Comparison of ENCODE assay signal across 18 mouse cellular contexts in genomic region chr10:53688533-53688932, GRCm38 (mm10). TPM values are rescaled to one million over a fixed set of nuclear protein-coding genes. Genes with fewer than 3 reads are reported as not detected.
DNase-seq lines count a peak whose midpoint lies in the region; ATAC-seq and TF ChIP-seq lines count a peak whose summit lies in the region.
"Had no signal": no experiment of that assay in that cellular context is flagged by ENCODE, and none has a peak within 500 bp of the region (broad histone marks: within the 10 kb centered on the region; RNA-seq: fewer than 3 reads in every experiment).

No protein-coding gene starts in this region.

- H3K4me1 ChIP-seq in hindbrain, embryonic 11.5 days (replicated peaks; ENCODE audit: control insufficient read depth, insufficient read depth, low read length) = no peaks in the 10 kb centered on the region
- no peaks in the 10 kb centered on the region for H3K4me1 ChIP-seq in hindbrain, embryonic 16.5 days (ENCODE audit: control insufficient read depth, insufficient read depth, low read depth, low read length)
- H3K4me1 ChIP-seq in kidney, embryonic 15.5 days = peaks cover 6% of the 10 kb centered on the region
- H3K4me1 ChIP-seq in neural tube, embryonic 13.5 days (replicated peaks) = peaks cover 20% of the 10 kb centered on the region
- H3K4me1 ChIP-seq in olfactory bulb, adult 2 months (ENCODE audit: control insufficient read depth, insufficient read depth, low read length) = peaks cover 8% of the 10 kb centered on the region
- H3K4me1 ChIP-seq in forebrain, embryonic 12.5 days = no peaks in the 10 kb centered on the region
- H3K4me1 ChIP-seq: forebrain, embryonic 15.5 days had no signal

- ATAC-seq in hindbrain, embryonic 11.5 days (ENCODE audit: low FRiP score) = peak; percentile 65; the same call in 1 of the 2 replicates
- ATAC-seq in hindbrain, embryonic 16.5 days = no peak
- ATAC-seq in kidney, embryonic 15.5 days (replicated peaks; ENCODE audit: low FRiP score) = peak; percentile 79
- 0 out of 2 replicates have a peak, but pooled peaks have one; percentile 71 for ATAC-seq in neural tube, embryonic 13.5 days (ENCODE audit: low read depth)
- no peak for ATAC-seq in forebrain, embryonic 12.5 days (ENCODE audit: low FRiP score)
- ATAC-seq: forebrain, embryonic 15.5 days had no signal

- no peaks in the 10 kb centered on the region for H3K36me3 ChIP-seq in hindbrain, embryonic 11.5 days (ENCODE audit: control insufficient read depth, insufficient read depth, low read length)
- no peaks in the 10 kb centered on the region for H3K36me3 ChIP-seq in hindbrain, embryonic 16.5 days (ENCODE audit: control insufficient read depth, insufficient read depth, low read length)
- no peaks in the 10 kb centered on the region for H3K36me3 ChIP-seq in kidney, embryonic 15.5 days
- H3K36me3 ChIP-seq in neural tube, embryonic 13.5 days = 0 out of 2 replicates have a peak, but pooled peaks cover 6% of the 10 kb centered on the region
- no peaks in the 10 kb centered on the region for H3K36me3 ChIP-seq in forebrain, embryonic 12.5 days (replicated peaks)
- H3K36me3 ChIP-seq: forebrain, embryonic 15.5 days; heart, embryonic 10.5 days; heart, embryonic 15.5 days had no signal

- H3K9me3 ChIP-seq in hindbrain, embryonic 11.5 days (ENCODE audit: control insufficient read depth, low read length) = no peaks in the 10 kb centered on the region
- no peaks in the 10 kb centered on the region for H3K9me3 ChIP-seq in hindbrain, embryonic 16.5 days (ENCODE audit: control insufficient read depth, low read length)
- no peaks in the 10 kb centered on the region; the same call in 1 of the 2 replicates for H3K9me3 ChIP-seq in kidney, embryonic 15.5 days (replicated peaks)
- H3K9me3 ChIP-seq in neural tube, embryonic 13.5 days = peaks cover 5% of the 10 kb centered on the region; the same call in 1 of the 2 replicates
- H3K9me3 ChIP-seq in forebrain, embryonic 12.5 days = no peaks in the 10 kb centered on the region
- H3K9me3 ChIP-seq: forebrain, embryonic 15.5 days; heart, embryonic 10.5 days; heart, embryonic 15.5 days had no signal

- H3K27ac ChIP-seq in hindbrain, embryonic 11.5 days (ENCODE audit: low read depth, low read length) = no peak overlapping the region
- H3K27ac ChIP-seq in hindbrain, embryonic 16.5 days (ENCODE audit: low read depth, low read length) = no peak overlapping the region
- H3K27ac ChIP-seq in kidney, embryonic 15.5 days = no peak overlapping the region
- no peak overlapping the region for H3K27ac ChIP-seq in neural tube, embryonic 13.5 days (replicated peaks)
- H3K27ac ChIP-seq in olfactory bulb, adult 2 months (ENCODE audit: insufficient read depth, low read depth, low read length) = peak overlapping the region; percentile 92
- no peak overlapping the region for H3K27ac ChIP-seq in forebrain, embryonic 12.5 days
- H3K27ac ChIP-seq: forebrain, embryonic 15.5 days; heart, embryonic 10.5 days; heart, embryonic 15.5 days had no signal

- TF ChIP-seq POLR2A in olfactory bulb, adult 2 months (IDR thresholded peaks at IDR 0.05; ENCODE audit: insufficient read depth, low read depth, low read length) = no peak

- 81% methylated on average over 1 of the region's 1 CpGs for WGBS in hindbrain, embryonic 11.5 days
- WGBS in hindbrain, embryonic 16.5 days = 32% methylated on average over 1 of the region's 1 CpGs
- 23% methylated on average over 1 of the region's 1 CpGs for WGBS in kidney, embryonic 15.5 days
- 51% methylated on average over 1 of the region's 1 CpGs for WGBS in neural tube, embryonic 13.5 days
- WGBS in olfactory bulb, adult 2 months = 33% methylated on average over 1 of the region's 1 CpGs
- WGBS in forebrain, embryonic 12.5 days = 52% methylated on average over 1 of the region's 1 CpGs

- no peaks in the 10 kb centered on the region for H3K27me3 ChIP-seq in hindbrain, embryonic 11.5 days (ENCODE audit: control insufficient read depth, insufficient read depth, low read length)
- no peaks in the 10 kb centered on the region for H3K27me3 ChIP-seq in hindbrain, embryonic 16.5 days (replicated peaks; ENCODE audit: control insufficient read depth, insufficient read depth, low read length)
- H3K27me3 ChIP-seq in kidney, embryonic 15.5 days = no peaks in the 10 kb centered on the region
- H3K27me3 ChIP-seq in neural tube, embryonic 13.5 days = no peaks in the 10 kb centered on the region
- no peaks in the 10 kb centered on the region for H3K27me3 ChIP-seq in forebrain, embryonic 12.5 days
- H3K27me3 ChIP-seq: forebrain, embryonic 15.5 days; heart, embryonic 15.5 days had no signal

- H3K4me2 ChIP-seq in hindbrain, embryonic 11.5 days (replicated peaks; ENCODE audit: low read depth, low read length) = no peak overlapping the region
- H3K4me2 ChIP-seq in hindbrain, embryonic 16.5 days (ENCODE audit: low read length) = no peak overlapping the region
- H3K4me2 ChIP-seq in kidney, embryonic 15.5 days = no peak overlapping the region
- H3K4me2 ChIP-seq in neural tube, embryonic 13.5 days = no peak overlapping the region
- H3K4me2 ChIP-seq in forebrain, embryonic 12.5 days = no peak overlapping the region
- H3K4me2 ChIP-seq: forebrain, embryonic 15.5 days; heart, embryonic 15.5 days had no signal

- TF ChIP-seq CTCF in olfactory bulb, adult 2 months (IDR thresholded peaks at IDR 0.05; ENCODE audit: insufficient read depth, low read depth, low read length) = no peak

- H3K4me3 ChIP-seq in hindbrain, embryonic 11.5 days (ENCODE audit: low read depth, low read length) = no peak overlapping the region
- H3K4me3 ChIP-seq in hindbrain, embryonic 16.5 days (ENCODE audit: low read length) = no peak overlapping the region
- no peak overlapping the region for H3K4me3 ChIP-seq in kidney, embryonic 15.5 days (replicated peaks)
- H3K4me3 ChIP-seq in neural tube, embryonic 13.5 days = no peak overlapping the region
- no peak overlapping the region for H3K4me3 ChIP-seq in olfactory bulb, adult 2 months (ENCODE audit: insufficient read depth, low read depth, low read length)
- no peak overlapping the region for H3K4me3 ChIP-seq in forebrain, embryonic 12.5 days (replicated peaks)
- H3K4me3 ChIP-seq: forebrain, embryonic 15.5 days; heart, embryonic 10.5 days; heart, embryonic 15.5 days had no signal

- DNase-seq in hindbrain, embryonic 11.5 days (ENCODE audit: low spot score) = no peak
- no peak for DNase-seq in kidney, postnatal 10 days
- no peak for DNase-seq in embryo, embryonic 11 days
- DNase-seq: adrenal gland, postnatal 10 days; cerebellum, adult 11 months; cerebellum, adult 8-10 months; cerebellum, postnatal 14 days; gastrocnemius, postnatal 10 days; heart, adult 18-20 months; heart, postnatal 14 days had no signal

- H3K9ac ChIP-seq in hindbrain, embryonic 11.5 days (ENCODE audit: low read depth, low read length) = no peak overlapping the region
- H3K9ac ChIP-seq in hindbrain, embryonic 16.5 days (ENCODE audit: low read depth, low read length) = no peak overlapping the region
- no peak overlapping the region for H3K9ac ChIP-seq in kidney, embryonic 15.5 days
- no peak overlapping the region for H3K9ac ChIP-seq in neural tube, embryonic 13.5 days
- H3K9ac ChIP-seq in forebrain, embryonic 12.5 days = no peak overlapping the region
- H3K9ac ChIP-seq: forebrain, embryonic 15.5 days; heart, embryonic 15.5 days had no signal

RNA-seq across cellular contexts. Expression of gene Mcm9, which starts 58.3 kb away (rescaled TPM):
- polyA plus RNA-seq in hindbrain, embryonic 11.5 days (2014; fragmentation: Nextera tagmentation; extraction: Ambion mirVana) = 13.8 and 15.3 TPM in 2 replicates
- polyA plus RNA-seq in hindbrain, embryonic 16.5 days (2015; fragmentation: Nextera tagmentation; extraction: Ambion mirVana) = 5.9 and 6.0 TPM in 2 replicates
- 11.3 and 12.3 TPM in 2 replicates for polyA plus RNA-seq in kidney, embryonic 15.5 days (2015; fragmentation: Nextera tagmentation; extraction: Ambion mirVana)
- 6.4 and 9.1 TPM in 2 replicates for polyA plus RNA-seq in neural tube, embryonic 13.5 days (2015; fragmentation: Nextera tagmentation; extraction: Ambion mirVana)
- polyA plus RNA-seq in olfactory bulb, adult 2 months (2012; ENCODE audit: insufficient read depth, insufficient read length, low replicate concordance, missing spikeins) = not detected in 2 replicates
- 15.7 and 18.9 TPM in 2 replicates for polyA plus RNA-seq in forebrain, embryonic 12.5 days (2016; fragmentation: Nextera tagmentation; extraction: Ambion mirVana)

Comparison
In these comparisons a context has a peak if more than half of its experiments do, and no peak if none do; other contexts are left out.
1. ATAC-seq: peak in hindbrain, embryonic 11.5 days (single experiment), kidney, embryonic 15.5 days (single experiment) and neural tube, embryonic 13.5 days (single experiment); none in hindbrain, embryonic 16.5 days (single experiment) and forebrain, embryonic 12.5 days (single experiment).